Mouse (Mus musculus): ENCODE results near the gene Ddx56. TPM values are rescaled to one million over a fixed set of nuclear protein-coding genes. Genes with fewer than 3 reads are reported as not detected.

Ddx56 gene
- polyA plus RNA-seq (2014; fragmentation: Nextera tagmentation; extraction: Ambion mirVana) = 93.9 and 103 TPM in 2 replicates

GRCm38 (mm10) chr11:6267320-6268254, at the start of gene Ddx56:
Gene Ddx56, minus strand, starts transcription at chr11:6267772.
- H3K27ac ChIP-seq (ENCODE audit: low read depth, low read length) = peak within 1 kb of the TSS; percentile 85
- H3K4me3 ChIP-seq (ENCODE audit: low read depth, low read length) = peak within 1 kb of the TSS; percentile 90
- no peaks in the 10 kb centered on the region for H3K9me3 ChIP-seq (ENCODE audit: control insufficient read depth, low read length)
- WGBS = 2% methylated on average over 49 of the region's 50 CpGs
- H3K9ac ChIP-seq (ENCODE audit: low read depth, low read length) = peak within 1 kb of the TSS; percentile 84
- ATAC-seq (ENCODE audit: low FRiP score) (peak; percentile 95), DNase-seq (ENCODE audit: low spot score) (peak; percentile 93)
- peak within 1 kb of the TSS; percentile 69 for H3K4me2 ChIP-seq (replicated peaks; ENCODE audit: low read depth, low read length)
- H3K4me1 ChIP-seq (replicated peaks; ENCODE audit: control insufficient read depth, insufficient read depth, low read length) = peaks cover 5% of the 10 kb centered on the region; the same call in 1 of the 2 replicates
- H3K27me3 ChIP-seq (ENCODE audit: control insufficient read depth, insufficient read depth, low read length) = no peaks in the 10 kb centered on the region
- peaks cover 18% of the 10 kb centered on the region for H3K36me3 ChIP-seq (ENCODE audit: control insufficient read depth, insufficient read depth, low read length)

DNA sequence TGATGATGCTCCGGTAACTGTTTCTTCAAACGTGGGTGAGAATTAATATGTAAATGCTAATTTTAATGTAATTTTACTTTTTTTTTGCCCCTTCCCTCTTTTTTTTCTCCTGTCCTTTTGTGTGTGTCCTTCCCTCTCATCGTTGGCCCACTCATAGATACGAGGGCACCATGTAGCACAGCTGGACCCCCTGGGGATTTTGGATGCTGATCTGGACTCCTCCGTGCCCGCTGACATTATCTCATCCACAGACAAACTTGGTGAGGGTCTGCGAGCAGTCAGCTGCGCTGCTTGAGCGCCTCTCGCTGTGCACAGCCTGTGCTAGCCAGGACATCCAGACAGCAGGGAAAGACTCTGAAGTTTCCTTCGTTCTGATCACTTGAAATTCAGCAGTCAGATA, 49.2 kb upstream of the Ddx56 start:
- Histone ChIP-seq H3K27me3 (ENCODE audit: control insufficient read depth, insufficient read depth, low read length) (no peaks in the 10 kb centered on the region), H3K4me2 (replicated peaks; ENCODE audit: low read depth, low read length) (no peak overlapping the region), H3K9me3 (ENCODE audit: control insufficient read depth, low read length) (no peaks in the 10 kb centered on the region), H3K4me3 (ENCODE audit: low read depth, low read length) (no peak overlapping the region), H3K9ac (ENCODE audit: low read depth, low read length) (no peak overlapping the region), H3K27ac (ENCODE audit: low read depth, low read length) (no peak overlapping the region), H3K4me1 (replicated peaks; ENCODE audit: control insufficient read depth, insufficient read depth, low read length) (no peaks in the 10 kb centered on the region), H3K36me3 (ENCODE audit: control insufficient read depth, insufficient read depth, low read length) (0 out of 2 replicates have a peak, but pooled peaks cover 5% of the 10 kb centered on the region)
- DNase-seq (ENCODE audit: low spot score) (no peak), ATAC-seq (ENCODE audit: low FRiP score) (no peak)
- 91% methylated on average over 11 of the region's 11 CpGs for WGBS

DNA sequence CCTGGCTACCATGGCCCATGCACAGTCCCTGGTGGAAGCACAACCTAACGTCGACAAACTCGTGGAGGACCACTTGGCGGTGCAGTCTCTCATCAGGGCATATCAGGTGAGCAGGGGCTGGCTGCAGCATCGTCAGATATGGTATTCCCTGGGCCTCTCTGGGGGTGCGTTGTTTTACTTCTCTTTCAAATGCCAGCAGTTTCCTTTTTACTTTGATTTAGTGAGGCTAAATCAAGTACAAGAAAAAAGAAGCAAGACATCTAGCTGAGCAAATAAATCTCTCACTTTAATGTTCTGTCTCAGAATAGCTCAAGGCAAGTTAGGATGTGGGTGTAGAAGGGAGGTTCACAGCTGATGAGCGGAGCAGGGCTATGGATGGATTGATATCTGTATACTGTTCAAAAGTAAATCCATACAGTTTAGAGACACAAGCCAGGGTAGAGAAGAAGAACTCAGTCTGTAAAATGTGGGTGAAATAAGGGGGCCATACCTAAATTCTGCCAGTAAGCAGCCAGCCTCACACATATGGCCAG, 46.4 kb upstream of the Ddx56 start:
- ATAC-seq (ENCODE audit: low FRiP score) (no peak), DNase-seq (ENCODE audit: low spot score) (no peak)
- Histone ChIP-seq H3K36me3 (ENCODE audit: control insufficient read depth, insufficient read depth, low read length) (0 out of 2 replicates have a peak, but pooled peaks cover 6% of the 10 kb centered on the region), H3K4me2 (replicated peaks; ENCODE audit: low read depth, low read length) (no peak overlapping the region), H3K9me3 (ENCODE audit: control insufficient read depth, low read length) (no peaks in the 10 kb centered on the region), H3K27me3 (ENCODE audit: control insufficient read depth, insufficient read depth, low read length) (no peaks in the 10 kb centered on the region), H3K27ac (ENCODE audit: low read depth, low read length) (no peak overlapping the region), H3K4me3 (ENCODE audit: low read depth, low read length) (no peak overlapping the region), H3K4me1 (replicated peaks; ENCODE audit: control insufficient read depth, insufficient read depth, low read length) (no peaks in the 10 kb centered on the region), H3K9ac (ENCODE audit: low read depth, low read length) (no peak overlapping the region)
- WGBS = 92% methylated on average over 7 of the region's 7 CpGs

- Histone ChIP-seq H3K4me1 (replicated peaks; ENCODE audit: control insufficient read depth, insufficient read depth, low read length) (no peaks in the 10 kb centered on the region), H3K27ac (ENCODE audit: low read depth, low read length) (no peak overlapping the region), H3K9ac (ENCODE audit: low read depth, low read length) (no peak overlapping the region), H3K9me3 (ENCODE audit: control insufficient read depth, low read length) (no peaks in the 10 kb centered on the region), H3K4me3 (ENCODE audit: low read depth, low read length) (no peak overlapping the region), H3K4me2 (replicated peaks; ENCODE audit: low read depth, low read length) (no peak overlapping the region), H3K36me3 (ENCODE audit: control insufficient read depth, insufficient read depth, low read length) (0 out of 2 replicates have a peak, but pooled peaks cover 4% of the 10 kb centered on the region), H3K27me3 (ENCODE audit: control insufficient read depth, insufficient read depth, low read length) (no peaks in the 10 kb centered on the region)
- ATAC-seq (ENCODE audit: low FRiP score) = no peak
- no peak for DNase-seq (ENCODE audit: low spot score)
- WGBS = 94% methylated on average over 4 of the region's 4 CpGs
Measured at GRCm38 (mm10) chr11:6308181-6308580, 40.6 kb upstream of the Ddx56 start.

GRCm38 (mm10) chr11:6305943-6306430, 38.4 kb upstream of the Ddx56 start:
- no peak for ATAC-seq (ENCODE audit: low FRiP score)
- Histone ChIP-seq H3K4me3 (ENCODE audit: low read depth, low read length) (no peak overlapping the region), H3K27me3 (ENCODE audit: control insufficient read depth, insufficient read depth, low read length) (no peaks in the 10 kb centered on the region), H3K4me1 (replicated peaks; ENCODE audit: control insufficient read depth, insufficient read depth, low read length) (no peaks in the 10 kb centered on the region), H3K4me2 (replicated peaks; ENCODE audit: low read depth, low read length) (no peak overlapping the region), H3K36me3 (ENCODE audit: control insufficient read depth, insufficient read depth, low read length) (0 out of 2 replicates have a peak, but pooled peaks cover 4% of the 10 kb centered on the region), H3K27ac (ENCODE audit: low read depth, low read length) (no peak overlapping the region), H3K9me3 (ENCODE audit: control insufficient read depth, low read length) (no peaks in the 10 kb centered on the region), H3K9ac (ENCODE audit: low read depth, low read length) (no peak overlapping the region)
- 94% methylated on average over 1 of the region's 1 CpGs for WGBS
- no peak for DNase-seq (ENCODE audit: low spot score)

GRCm38 (mm10) chr11:6302793-6303192, 35.2 kb upstream of the Ddx56 start:
- 0 out of 2 replicates have a peak, but pooled peaks cover 2% of the 10 kb centered on the region for H3K36me3 ChIP-seq (ENCODE audit: control insufficient read depth, insufficient read depth, low read length)
- DNase-seq (ENCODE audit: low spot score) (no peak), ATAC-seq (ENCODE audit: low FRiP score) (no peak)
- no peaks in the 10 kb centered on the region for H3K27me3 ChIP-seq (ENCODE audit: control insufficient read depth, insufficient read depth, low read length)
- H3K4me3 ChIP-seq (ENCODE audit: low read depth, low read length) = no peak overlapping the region
- H3K9me3 ChIP-seq (ENCODE audit: control insufficient read depth, low read length) = no peaks in the 10 kb centered on the region
- H3K4me1 ChIP-seq (replicated peaks; ENCODE audit: control insufficient read depth, insufficient read depth, low read length) = no peaks in the 10 kb centered on the region
- 91% methylated on average over 2 of the region's 2 CpGs for WGBS
- H3K4me2 ChIP-seq (replicated peaks; ENCODE audit: low read depth, low read length) = no peak overlapping the region
- H3K27ac ChIP-seq (ENCODE audit: low read depth, low read length) = no peak overlapping the region
- H3K9ac ChIP-seq (ENCODE audit: low read depth, low read length) = no peak overlapping the region

- no peak for ATAC-seq (ENCODE audit: low FRiP score)
- no peak overlapping the region for H3K9ac ChIP-seq (ENCODE audit: low read depth, low read length)
- H3K36me3 ChIP-seq (ENCODE audit: control insufficient read depth, insufficient read depth, low read length) = no peaks in the 10 kb centered on the region
- no peaks in the 10 kb centered on the region for H3K4me1 ChIP-seq (replicated peaks; ENCODE audit: control insufficient read depth, insufficient read depth, low read length)
- 82% methylated on average over 2 of the region's 2 CpGs for WGBS
- H3K4me3 ChIP-seq (ENCODE audit: low read depth, low read length) = no peak overlapping the region
- H3K4me2 ChIP-seq (replicated peaks; ENCODE audit: low read depth, low read length) = no peak overlapping the region
- no peak for DNase-seq (ENCODE audit: low spot score)
- H3K27ac ChIP-seq (ENCODE audit: low read depth, low read length) = no peak overlapping the region
- H3K27me3 ChIP-seq (ENCODE audit: control insufficient read depth, insufficient read depth, low read length) = no peaks in the 10 kb centered on the region
- no peaks in the 10 kb centered on the region for H3K9me3 ChIP-seq (ENCODE audit: control insufficient read depth, low read length)
Measured at GRCm38 (mm10) chr11:6299435-6299834, 31.9 kb upstream of the Ddx56 start.

DNA sequence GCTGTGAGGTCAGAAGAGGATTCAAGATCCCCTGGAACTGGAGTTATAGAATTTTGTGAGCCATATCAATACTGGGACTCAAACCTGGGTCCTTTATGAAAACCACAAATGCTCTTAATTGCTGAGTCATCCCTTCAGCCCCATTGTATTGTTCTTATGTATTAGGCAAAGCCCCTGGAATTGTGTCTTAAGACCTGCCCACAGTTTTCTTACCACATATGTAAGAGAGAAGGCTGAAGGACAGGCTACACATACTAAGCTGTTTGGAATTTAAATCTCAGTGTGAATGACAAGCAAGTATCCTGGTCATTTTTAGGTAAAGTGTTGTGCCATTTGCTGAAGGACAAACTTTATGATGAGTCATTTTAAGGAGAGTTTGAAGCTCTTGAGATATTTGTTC, 28.5 kb upstream of the Ddx56 start:
- Histone ChIP-seq H3K4me1 (replicated peaks; ENCODE audit: control insufficient read depth, insufficient read depth, low read length) (no peaks in the 10 kb centered on the region), H3K9ac (ENCODE audit: low read depth, low read length) (no peak overlapping the region), H3K27ac (ENCODE audit: low read depth, low read length) (no peak overlapping the region), H3K36me3 (ENCODE audit: control insufficient read depth, insufficient read depth, low read length) (no peaks in the 10 kb centered on the region), H3K9me3 (ENCODE audit: control insufficient read depth, low read length) (no peaks in the 10 kb centered on the region), H3K27me3 (ENCODE audit: control insufficient read depth, insufficient read depth, low read length) (no peaks in the 10 kb centered on the region), H3K4me2 (replicated peaks; ENCODE audit: low read depth, low read length) (no peak overlapping the region), H3K4me3 (ENCODE audit: low read depth, low read length) (no peak overlapping the region)
- no peak for DNase-seq (ENCODE audit: low spot score)
- ATAC-seq (ENCODE audit: low FRiP score) = no peak
